Mouse (Mus musculus): ENCODE measurements around the gene Cry2.
"Not testable (repeated sequence)": the region's sequence is repeated elsewhere in the genome, so short reads cannot be mapped to it uniquely, and the experiment has no call there.

Cry2 gene

DNA sequence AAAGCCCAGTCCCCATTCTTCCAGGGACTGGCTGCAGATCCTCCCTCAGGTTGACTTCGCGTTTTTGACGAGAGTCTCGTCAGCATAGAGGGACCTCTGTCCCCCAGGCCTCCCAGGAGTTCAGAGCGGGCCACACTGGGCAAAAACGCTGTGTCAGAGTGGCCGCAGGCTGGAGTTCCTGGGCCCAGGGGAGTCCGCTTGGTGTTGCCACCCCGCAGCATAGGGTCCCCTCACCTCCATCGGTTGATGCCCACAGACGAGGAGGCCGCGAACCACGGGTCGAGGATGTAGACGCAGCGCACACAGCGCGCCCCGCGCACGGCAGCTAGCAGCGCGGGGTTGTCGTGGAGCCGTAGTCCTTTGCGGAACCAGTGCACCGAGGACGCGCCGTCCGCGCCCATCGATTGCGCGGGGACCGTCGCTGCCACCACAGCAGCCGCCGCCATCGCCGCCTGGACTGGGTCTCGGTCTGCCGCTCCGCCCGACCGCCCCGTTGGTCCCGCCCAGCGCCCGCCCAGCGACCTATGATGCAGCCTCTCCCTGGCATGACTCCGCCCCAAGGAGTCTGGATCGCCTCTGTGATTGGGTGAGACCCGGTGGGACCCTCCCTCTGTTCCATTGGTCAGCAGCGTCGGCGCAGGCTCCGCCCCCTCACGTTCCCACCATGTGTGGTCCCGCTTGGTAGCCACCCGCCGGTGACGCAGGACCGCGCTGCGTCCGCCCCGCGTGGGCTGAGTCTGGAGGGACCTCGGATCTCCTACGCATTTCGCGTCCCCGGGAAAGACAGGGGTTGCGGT, at the start of gene Cry2:
Gene Cry2, minus strand, starts transcription at position 466 of the 797 bp plus-strand sequence.
- ATAC-seq (ENCODE audit: low TSS enrichment), result peak; percentile 81

DNA sequence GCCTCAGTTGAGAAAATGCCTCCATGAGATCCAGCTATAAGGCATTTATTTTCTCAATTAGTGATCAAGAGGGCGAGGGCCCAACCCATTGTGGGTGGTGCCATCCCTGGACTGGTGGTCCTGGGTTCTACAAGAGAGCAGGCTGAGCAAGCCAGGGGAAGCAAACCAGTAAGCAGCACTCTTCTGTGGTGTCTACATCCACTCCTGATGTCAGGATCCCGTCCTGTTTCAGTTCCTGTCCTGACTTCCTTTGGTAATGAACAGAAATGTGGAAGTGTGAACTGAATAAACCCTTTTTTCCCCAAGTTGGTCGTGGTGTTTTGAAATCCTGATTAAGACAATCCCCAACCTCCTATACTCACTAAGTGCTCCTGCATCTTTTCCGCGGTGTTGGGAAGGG, 49.7 kb upstream of the Cry2 start:
- no peak for ATAC-seq (ENCODE audit: low TSS enrichment)

DNA sequence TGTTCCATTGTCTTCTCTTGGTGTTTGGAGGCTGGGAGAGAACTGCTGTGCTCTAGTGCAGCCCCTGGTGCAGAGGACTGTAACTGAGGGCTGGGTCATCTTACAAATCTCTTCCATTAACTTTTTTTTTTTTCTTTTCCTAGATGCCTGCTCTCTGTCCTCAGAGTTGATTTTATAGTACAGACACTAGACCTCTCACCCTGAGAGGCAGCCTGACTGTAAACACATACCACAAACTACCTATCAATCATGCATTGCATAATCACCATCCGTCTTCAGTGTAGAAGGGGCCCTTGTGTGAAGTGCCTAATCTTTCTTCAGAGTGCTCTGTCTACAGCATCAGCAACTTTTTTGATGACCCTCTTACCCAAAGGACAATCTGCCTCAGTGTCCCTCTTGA, 48.7 kb upstream of the Cry2 start:
- no peak for ATAC-seq (ENCODE audit: low TSS enrichment)

DNA sequence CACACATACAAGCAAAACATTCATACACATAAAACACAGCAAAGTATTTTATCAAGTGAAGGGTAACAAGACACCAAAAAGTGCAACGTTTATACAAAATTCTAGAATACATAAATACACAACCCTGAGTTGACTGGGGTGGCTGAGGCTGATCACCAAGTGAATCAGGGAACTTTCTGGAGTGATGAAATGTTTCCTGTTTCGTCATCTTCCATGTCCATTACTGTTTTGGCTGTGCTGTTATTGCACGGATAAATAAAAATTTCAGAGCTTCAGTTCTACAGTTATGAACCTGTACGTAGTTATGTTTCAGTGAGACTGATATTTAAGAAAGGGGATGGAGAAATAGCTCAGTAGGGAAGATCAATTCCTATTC, 44.5 kb upstream of the Cry2 start:
- ATAC-seq (ENCODE audit: low TSS enrichment), result no peak

DNA sequence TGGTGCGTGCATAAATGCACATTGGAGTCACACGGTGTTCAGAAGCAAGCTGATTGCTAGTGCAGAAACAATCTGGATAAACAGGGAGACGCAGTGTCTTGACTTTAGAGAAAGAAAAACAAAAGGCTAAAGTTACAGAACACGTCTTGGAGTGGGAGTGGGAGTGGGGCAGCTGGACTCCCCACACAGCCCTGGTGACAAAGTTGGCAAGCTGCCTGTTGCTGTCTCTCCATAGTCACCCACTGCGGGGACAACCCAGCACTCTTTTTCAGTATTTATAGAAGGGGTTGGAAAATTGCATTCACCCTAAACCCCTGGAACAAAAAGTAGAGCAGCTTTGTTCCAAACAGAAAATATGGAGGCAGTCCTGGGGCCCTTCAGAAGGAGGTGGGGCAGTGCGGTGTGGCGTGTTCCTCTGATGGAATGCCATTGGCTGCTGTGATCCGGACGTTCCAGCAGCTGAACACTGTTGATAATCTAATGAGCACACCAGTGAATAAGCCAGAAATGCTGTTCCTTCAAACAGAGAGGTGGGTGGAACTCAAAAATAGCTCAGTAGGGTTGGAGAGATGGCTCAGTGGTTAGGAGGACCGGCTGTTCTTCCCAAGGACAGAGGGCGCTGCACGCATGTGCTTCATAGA, 43.9 kb upstream of the Cry2 start:
- ATAC-seq (ENCODE audit: low TSS enrichment), result peak; percentile 82

DNA sequence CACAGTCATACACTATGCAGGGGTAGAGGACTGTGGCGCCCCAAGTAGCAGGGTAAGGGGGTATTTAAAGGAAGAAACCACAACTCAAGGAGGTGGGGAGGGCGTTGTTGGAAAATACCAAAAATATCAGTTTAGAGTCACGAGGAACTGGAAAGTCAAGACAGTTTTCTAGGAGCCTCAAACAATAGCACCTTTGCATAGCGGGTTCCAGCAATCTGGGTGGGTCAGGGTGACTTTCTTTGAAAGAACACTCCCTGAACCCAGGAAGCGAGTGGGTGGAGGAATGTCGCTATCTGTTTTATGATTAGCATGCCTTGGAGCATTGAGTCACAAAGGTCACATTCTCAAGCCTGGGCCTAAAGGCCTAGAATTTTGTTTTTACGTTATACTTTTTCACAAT, 42.7 kb upstream of the Cry2 start:
- not testable (repeated sequence) for ATAC-seq (ENCODE audit: low TSS enrichment)

DNA sequence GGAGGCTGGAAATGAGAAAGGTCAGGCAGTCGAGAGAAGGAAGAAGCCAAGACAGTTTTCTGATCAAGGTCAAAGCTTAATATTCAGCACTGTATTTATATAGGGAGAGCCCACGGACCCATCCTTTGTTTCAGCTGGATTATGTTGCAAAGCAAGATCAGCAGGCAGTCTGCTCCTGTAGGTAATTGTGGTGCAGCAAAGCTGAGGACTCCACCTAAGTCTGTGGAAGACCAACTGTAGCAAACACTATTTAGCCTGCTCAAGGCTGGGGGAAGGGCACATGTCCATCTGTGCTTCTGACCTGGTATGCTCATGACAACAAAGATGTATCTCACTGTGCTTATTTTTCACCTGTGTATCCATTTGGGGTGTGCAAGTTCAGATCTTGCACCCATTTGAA, 41.9 kb upstream of the Cry2 start:
- ATAC-seq (ENCODE audit: low TSS enrichment), result no peak

DNA sequence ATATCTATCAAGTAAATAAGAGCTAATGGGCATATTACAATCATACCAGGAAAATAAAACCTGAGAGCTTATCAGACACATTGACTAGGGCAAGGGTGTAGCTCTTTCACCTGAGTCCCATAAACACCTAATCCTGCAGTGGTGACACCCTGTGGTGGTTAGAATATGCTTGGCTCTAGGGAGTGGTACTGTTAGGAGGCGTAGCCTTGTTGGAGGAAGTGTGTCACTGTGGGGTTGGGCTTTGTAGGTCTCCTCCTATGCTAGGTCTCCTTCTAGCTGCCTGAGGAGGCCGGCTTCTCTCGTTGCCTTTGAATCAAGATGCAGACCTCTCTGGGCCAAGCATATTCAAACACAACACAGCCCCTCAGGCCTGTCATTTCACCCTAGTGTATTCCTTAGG, 41.1 kb upstream of the Cry2 start:
- ATAC-seq (ENCODE audit: low TSS enrichment), result no peak

DNA sequence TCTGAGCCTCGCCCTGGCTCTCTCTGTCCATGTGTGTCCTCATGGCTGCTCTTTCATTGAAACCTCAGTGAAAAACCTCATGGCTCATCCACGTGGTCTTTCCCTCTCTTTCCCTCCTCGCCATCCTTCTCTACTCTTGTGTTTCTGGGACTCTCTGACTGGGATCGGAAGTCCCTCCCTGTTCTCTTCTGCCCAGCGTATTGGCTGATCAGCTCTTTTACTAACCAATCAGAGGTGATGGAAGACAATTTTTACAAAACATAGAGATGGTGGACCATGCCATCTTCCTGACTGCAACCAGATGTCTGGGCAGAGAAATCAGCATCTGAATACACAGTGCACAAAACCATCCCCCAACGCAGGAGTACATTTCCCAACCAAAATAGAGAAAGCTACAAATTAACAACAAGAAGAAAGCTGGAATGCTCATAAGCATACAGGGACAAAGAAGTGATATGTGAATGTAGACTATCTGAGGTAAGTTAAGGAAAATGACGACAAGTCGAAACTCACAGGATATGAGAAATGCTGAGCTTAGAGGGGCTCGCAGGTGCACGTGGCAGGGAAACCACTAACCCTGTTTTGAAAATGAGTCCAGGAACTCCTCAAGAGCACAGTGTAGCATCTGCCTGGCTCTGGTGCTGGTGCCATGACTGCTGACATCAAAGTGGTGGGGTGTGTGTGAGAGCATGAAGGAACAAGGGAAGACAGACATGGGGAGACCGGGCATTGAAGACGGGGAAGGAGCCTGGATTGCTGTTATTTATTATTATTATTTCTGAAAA, 38.2 kb upstream of the Cry2 start:
- ATAC-seq (ENCODE audit: low TSS enrichment), result no peak

DNA sequence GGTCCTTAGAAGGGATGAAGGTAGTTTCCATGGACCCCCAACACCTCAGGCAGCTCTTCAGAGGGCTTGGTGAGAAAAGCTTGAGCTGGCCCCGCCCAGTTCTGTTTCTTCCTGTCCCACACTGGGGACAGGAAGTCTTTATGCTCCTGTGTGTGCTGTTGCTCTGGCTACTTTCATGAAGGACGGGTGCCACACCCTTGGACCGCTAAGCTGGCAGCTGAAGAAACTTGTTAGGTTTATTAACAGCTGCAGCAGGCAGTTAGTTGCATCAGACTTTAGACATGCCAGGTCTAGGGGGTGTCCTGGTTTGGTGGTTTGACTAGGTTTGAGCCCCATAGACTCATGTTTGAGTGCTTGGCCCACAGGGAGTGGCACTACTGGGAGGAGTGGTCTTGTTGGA, 30.8 kb upstream of the Cry2 start:
- ATAC-seq (ENCODE audit: low TSS enrichment), result no peak

DNA sequence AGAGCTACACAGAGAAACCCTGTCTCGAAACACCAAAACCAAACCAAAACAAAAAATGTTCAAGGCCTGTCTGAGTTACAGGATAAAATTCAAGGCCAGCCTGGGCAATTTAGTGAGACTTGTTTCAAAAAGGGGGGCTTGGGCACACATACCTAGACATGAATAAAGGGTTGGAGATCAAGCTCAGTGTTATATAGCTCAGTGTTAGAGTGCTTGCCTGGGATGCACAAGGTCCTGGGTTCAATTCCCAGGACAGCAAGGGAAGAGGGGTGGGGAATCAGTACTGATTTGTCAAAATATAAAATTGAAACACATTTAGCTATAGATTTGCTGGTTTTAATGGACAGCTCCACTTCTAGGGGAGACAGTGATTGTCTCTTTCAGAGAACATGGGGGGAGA, 27.4 kb upstream of the Cry2 start:
- ATAC-seq (ENCODE audit: low TSS enrichment), result no peak

DNA sequence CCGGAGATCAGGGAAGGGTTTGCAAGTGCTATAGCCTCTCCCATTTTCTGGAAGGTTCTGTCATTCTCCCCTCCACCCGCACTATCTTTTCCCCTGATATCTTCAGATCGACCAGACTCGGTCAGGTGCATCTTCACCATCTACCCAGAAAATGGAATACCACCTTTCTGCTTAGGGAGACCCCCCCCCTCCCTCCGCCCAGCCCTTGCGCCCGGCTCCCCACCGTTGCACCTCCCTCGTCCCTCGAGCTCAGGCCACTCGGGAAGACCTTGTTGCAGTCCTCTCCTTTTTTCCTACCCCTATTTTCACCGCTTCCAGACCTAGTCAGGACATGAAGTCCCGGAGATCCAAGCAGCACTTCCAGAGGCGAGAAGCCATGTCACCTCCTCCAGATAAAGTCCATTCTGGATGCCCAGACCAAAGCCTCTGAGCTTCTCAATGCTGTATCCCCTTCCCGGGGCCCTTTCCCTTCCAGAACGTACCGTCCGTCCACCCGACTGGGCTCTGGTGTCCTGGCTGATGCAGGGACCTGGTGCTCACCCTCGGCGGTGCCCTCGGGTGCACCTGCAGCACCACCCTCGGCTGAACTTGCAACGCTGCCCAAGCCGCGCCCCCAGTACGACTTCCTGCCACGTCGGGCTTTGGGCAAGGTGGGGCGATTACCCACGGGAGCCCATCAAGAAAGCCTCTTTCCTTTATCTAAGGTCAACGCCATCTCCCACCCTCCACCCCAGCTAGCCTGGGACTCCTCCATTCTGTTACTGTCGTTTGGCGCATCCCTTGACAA, 26.3 kb upstream of the Cry2 start, which contains the start of gene Slc35c1:
Gene Slc35c1, minus strand, starts transcription at position 618 of the 787 bp plus-strand sequence.
- ATAC-seq (ENCODE audit: low TSS enrichment), result peak; percentile 2; the same call in 1 of the 2 replicates

DNA sequence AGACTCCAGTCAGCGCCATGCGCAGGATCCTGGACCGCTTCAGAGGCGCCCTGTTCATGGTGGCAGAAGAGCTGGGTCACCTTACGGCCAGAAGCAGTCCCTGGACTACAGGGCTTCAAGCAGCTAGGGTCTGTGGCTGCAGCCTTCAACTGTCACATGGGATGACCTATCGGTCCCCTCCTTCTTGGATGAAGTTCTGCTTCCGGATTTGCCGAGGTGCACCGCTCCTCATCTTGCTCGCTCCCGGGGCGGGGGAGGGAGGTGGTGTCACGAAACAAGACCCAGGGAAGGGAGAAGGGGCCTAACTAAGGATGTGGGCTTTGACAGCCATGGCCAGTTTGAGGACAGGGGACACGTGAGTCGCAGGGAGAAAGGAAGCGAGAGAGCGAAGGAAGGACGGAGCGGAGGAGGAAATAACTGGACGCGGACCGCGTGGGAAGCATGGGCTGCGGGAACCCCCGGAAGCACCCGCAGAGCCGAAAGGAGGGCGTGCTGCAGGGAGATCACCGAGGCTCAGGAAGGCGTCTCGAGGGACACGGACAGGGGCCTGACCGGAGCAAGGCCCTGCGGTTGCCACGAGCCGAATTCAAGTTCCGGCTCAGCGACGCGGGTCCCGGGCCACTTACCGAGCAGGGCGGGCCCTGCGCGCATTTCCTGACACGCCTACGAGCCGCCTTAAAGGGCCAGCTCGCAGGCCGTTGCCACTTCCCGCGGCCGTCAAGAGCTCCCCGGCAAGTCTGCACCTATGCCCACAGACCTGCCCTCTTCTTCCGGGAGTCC, 25.5 kb upstream of the Cry2 start:
- ATAC-seq (ENCODE audit: low TSS enrichment), result peak; percentile 80

DNA sequence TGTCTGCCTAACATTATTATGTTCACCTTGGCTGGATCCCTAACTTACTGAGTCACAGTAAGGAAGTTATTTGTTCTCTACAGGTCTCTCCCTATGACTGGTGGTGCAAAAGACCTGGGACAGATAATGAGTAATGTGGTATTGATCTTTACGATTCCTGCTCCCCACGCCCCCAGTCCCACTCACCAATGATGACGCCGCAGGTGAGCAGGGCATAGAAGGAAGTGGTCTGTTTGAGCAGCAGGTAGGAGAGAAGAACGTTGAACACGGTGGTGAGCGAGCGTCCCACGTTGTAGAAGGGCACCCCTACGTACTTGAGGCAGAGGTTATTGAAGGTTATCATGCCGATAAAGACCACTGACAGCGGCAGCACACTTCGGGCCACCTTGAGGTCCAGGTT, 24.6 kb upstream of the Cry2 start:
- no peak for ATAC-seq (ENCODE audit: low TSS enrichment)

DNA sequence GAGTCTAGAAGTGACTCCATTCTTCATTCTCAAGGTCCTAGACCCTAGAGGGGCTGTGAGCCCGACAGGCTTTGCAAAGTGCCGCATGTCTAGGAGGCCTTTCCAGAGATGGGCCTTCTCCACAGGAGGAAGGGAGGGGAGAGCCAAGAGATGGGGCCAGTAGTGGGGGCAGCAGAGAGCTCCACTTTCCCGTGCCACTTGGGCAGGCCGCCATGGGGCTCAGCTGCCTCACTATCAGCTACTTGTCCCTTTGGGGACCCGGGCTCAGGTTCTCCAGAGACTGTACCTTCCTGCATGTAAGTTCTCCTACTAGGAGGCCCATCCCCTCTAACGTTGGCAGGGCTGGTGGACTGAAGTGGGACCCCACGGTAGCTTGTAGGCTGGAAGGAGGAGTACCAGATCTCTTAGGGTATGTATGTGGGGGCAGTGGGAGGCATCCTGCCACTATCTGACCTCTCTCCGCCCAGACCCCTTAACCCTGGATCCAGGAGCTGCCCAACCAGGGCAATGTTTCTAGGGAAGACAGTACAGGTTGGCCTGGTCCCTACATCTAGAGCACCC, 23.2 kb upstream of the Cry2 start:
- no peak for ATAC-seq (ENCODE audit: low TSS enrichment)

DNA sequence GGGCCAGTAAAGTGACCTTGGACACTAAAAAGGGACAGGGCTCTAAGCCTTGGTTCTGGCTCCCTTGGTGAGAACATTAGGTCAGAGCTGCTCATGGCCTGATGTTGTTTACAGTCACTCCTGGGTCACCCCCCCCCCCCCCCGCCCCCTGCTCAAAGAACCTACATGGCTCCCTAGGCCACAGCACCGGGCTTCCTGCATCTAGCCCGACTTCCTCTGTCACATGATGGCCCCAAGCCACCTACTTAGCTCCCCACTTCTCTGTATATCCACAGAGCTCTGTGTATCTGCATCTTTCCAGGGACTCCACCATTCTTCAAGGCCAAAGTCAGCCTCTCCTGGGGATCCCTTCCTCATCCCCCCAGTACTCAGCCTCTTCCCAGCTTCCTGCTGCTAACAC, 21.9 kb upstream of the Cry2 start:
- ATAC-seq (ENCODE audit: low TSS enrichment), result no peak

DNA sequence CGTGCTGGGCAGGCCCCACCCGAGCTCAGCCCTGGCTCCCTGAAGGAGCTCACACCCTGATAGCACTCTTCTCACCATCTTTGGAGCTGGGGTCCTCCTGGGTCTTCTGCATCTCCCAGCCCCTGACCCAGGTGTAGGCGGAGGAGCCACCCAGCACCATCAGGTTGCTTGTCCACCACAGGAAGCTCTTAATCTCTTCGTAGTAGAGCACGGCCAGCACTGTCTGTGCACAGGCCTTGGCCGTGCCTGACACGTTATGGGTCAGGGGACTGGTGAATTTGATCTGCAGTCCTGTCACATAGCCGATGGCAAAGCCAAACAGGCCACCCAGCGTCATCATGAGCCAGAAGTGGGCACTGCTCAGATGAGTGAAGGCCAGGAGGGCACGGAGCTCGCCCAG, 20.3 kb upstream of the Cry2 start:
- ATAC-seq (ENCODE audit: low TSS enrichment), result no peak

DNA sequence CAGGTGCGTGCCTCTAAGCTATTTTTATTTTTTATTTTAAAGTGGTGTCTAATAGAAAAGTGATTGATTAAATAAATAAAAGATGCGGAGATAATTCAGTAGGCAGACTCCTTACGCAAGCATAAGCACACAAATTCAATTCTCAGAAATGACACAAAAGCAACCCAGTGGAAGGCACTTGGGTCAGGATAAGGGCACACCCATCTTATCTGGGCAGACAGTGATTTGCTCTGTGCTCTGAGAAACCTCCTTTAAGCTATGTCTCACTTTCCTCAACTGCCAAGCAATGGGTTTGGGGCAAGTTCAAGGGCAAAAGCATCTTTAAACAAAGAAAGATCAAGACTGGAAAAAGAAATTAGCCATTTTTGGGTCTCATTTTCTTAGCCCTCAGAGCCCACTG, 17.3 kb upstream of the Cry2 start:
- no peak for ATAC-seq (ENCODE audit: low TSS enrichment)

DNA sequence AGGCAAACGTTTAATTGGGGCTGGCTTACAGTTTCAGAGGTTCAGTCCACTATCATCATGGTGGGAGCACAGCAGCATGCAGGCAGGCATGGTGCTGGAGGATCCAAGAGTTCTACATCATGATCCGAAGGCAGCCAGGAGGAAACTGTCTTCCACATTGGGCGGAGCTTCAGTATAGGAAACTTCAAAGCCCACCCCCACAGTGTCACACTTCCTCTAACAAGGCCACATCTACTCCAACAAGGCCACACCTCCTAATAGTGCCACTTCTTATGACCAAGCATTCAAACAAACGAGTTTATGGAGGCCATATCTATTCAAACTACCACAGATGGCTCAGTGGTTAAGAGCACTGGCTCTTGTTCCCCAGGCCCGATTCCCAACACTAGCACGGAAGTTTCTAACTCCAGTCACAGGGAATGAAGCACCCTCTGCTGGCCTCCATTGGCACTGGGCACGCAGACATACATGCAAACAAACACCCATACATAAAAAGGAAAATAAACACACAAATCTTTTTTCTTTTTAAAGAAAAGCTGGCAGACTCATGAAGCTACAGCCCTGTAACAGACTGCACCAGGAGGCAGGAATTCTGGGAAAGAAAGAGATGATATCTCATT, 13.4 kb upstream of the Cry2 start:
- ATAC-seq (ENCODE audit: low TSS enrichment), result no peak

DNA sequence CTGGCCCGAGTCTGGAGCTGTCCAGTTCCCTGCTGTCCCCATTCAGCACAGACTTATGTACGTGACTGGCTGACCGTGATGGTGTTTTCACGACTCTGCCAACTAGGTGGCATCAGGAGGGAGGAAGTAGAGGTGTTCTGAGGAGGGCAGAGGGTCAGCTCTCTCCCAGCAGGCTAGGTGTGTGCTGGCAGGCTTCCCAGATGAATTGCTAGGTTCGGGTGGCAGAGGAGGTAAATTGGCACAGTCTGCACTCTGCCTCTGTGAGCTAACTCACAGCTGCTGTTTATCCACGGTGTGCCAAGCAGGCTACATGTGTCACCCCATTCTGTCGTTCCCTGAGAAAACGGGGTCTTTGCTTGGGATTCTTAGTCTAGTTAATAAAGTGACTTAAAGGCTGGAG, 12.8 kb upstream of the Cry2 start:
- ATAC-seq (ENCODE audit: low TSS enrichment), result no peak

All from frontal cortex, adult (tissue).